9 mouse cellular contexts compared by ENCODE assay signal in genomic region chr17:94735437-94735836, GRCm38 (mm10). TPM values are rescaled to one million over a fixed set of nuclear protein-coding genes. Genes with fewer than 3 reads are reported as not detected.
DNase-seq lines count a peak whose midpoint lies in the region; ATAC-seq and TF ChIP-seq lines count a peak whose summit lies in the region.
"Had no signal": no experiment of that assay in that cellular context is flagged by ENCODE, and none has a peak within 500 bp of the region (broad histone marks: within the 10 kb centered on the region; RNA-seq: fewer than 3 reads in every experiment).

No protein-coding gene starts in this region.

- no peak overlapping the region for H3K4me2 ChIP-seq in hindbrain, embryonic 13.5 days
- no peak overlapping the region for H3K4me2 ChIP-seq in stomach, postnatal 0 days (replicated peaks; ENCODE audit: low read depth)
- H3K4me2 ChIP-seq: heart, embryonic 15.5 days had no signal

- H3K4me1 ChIP-seq in hindbrain, embryonic 13.5 days (replicated peaks), result no peaks in the 10 kb centered on the region
- no peaks in the 10 kb centered on the region for H3K4me1 ChIP-seq in stomach, postnatal 0 days (replicated peaks; ENCODE audit: control insufficient read depth, insufficient read depth)
- H3K4me1 ChIP-seq: heart, embryonic 15.5 days had no signal

- peaks cover 34% of the 10 kb centered on the region for H3K36me3 ChIP-seq in hindbrain, embryonic 13.5 days
- no peaks in the 10 kb centered on the region for H3K36me3 ChIP-seq in stomach, postnatal 0 days (ENCODE audit: control insufficient read depth, insufficient read depth, low read length)

- no peak for TF ChIP-seq EP300 in stomach, postnatal 0 days (optimal IDR thresholded peaks at IDR 0.05)

- H3K9me3 ChIP-seq in hindbrain, embryonic 13.5 days, result no peaks in the 10 kb centered on the region
- no peaks in the 10 kb centered on the region for H3K9me3 ChIP-seq in stomach, postnatal 0 days (ENCODE audit: control insufficient read depth, low read length)
- H3K9me3 ChIP-seq: heart, embryonic 15.5 days had no signal

- H3K27ac ChIP-seq in hindbrain, embryonic 13.5 days, result no peak overlapping the region
- H3K27ac ChIP-seq in stomach, postnatal 0 days (replicated peaks), result no peak overlapping the region
- H3K27ac ChIP-seq: heart, embryonic 15.5 days had no signal

- peak; percentile 17 for DNase-seq in heart, postnatal 4 days
- no peak for DNase-seq in heart, adult 11 months
- DNase-seq in thymus, postnatal 14 days, result peak; percentile 6
- DNase-seq in thymus, postnatal 25 days, result no peak
- no peak for DNase-seq in stomach, postnatal 0 days (ENCODE audit: low spot score)
- DNase-seq in adrenal gland, adult 2 months, result no peak
- DNase-seq in yolk sac, embryonic 10.5 days (ENCODE audit: low spot score), result no peak

- peak; percentile 61; the same call in 1 of the 2 replicates for ATAC-seq in hindbrain, embryonic 13.5 days (ENCODE audit: low FRiP score)
- ATAC-seq in stomach, postnatal 0 days (ENCODE audit: low FRiP score, low TSS enrichment), result no peak

- no peak overlapping the region for H3K9ac ChIP-seq in hindbrain, embryonic 13.5 days
- H3K9ac ChIP-seq in stomach, postnatal 0 days (ENCODE audit: low read length), result no peak overlapping the region
- H3K9ac ChIP-seq: heart, embryonic 15.5 days had no signal

- 74% methylated on average over 4 of the region's 4 CpGs for whole genome bisulfite sequencing in hindbrain, embryonic 13.5 days
- WGBS in stomach, postnatal 0 days, result 70% methylated on average over 4 of the region's 4 CpGs

- H3K4me3 ChIP-seq in hindbrain, embryonic 13.5 days, result no peak overlapping the region
- H3K4me3 ChIP-seq in stomach, postnatal 0 days (ENCODE audit: low read depth, low read length), result no peak overlapping the region
- H3K4me3 ChIP-seq: heart, embryonic 15.5 days had no signal

- no peaks in the 10 kb centered on the region for H3K27me3 ChIP-seq in hindbrain, embryonic 13.5 days
- no peaks in the 10 kb centered on the region for H3K27me3 ChIP-seq in stomach, postnatal 0 days (ENCODE audit: control insufficient read depth, insufficient read depth, low read length)
- H3K27me3 ChIP-seq: heart, embryonic 15.5 days had no signal

- peak; percentile 71 for TF ChIP-seq CTCF in stomach, postnatal 0 days (IDR thresholded peaks at IDR 0.05; ENCODE audit: low read depth)

RNA-seq across cellular contexts. Expression of gene Mettl4, which starts 14.4 kb away (rescaled TPM):
- 1 to 10 TPM; 8.4 to 9.1 TPM for total RNA-seq in heart, postnatal 4 days (2021)
- polyA plus RNA-seq in hindbrain, embryonic 13.5 days (2015; fragmentation: Nextera tagmentation; extraction: Ambion mirVana), result 22.0 and 24.1 TPM in 2 replicates
- 6.5 and 6.6 TPM in 2 replicates for polyA plus RNA-seq in stomach, postnatal 0 days (2015; fragmentation: Nextera tagmentation; extraction: Ambion mirVana)
- 10 to 100 TPM; 14.0 to 15.4 TPM for total RNA-seq in adrenal gland, adult 2 months (2021)
- 1.1 and 1.5 TPM in 2 replicates for polyA plus RNA-seq in adrenal gland, adult 2 months (2012; rRNA removed)

Comparison
In these comparisons a context has a peak if more than half of its experiments do, and no peak if none do; other contexts are left out.
1. DNase-seq: peak in heart, postnatal 4 days (single experiment) and thymus, postnatal 14 days (single experiment); none in heart, adult 11 months (single experiment), thymus, postnatal 25 days (single experiment), stomach, postnatal 0 days (single experiment), adrenal gland, adult 2 months (single experiment) and yolk sac, embryonic 10.5 days (single experiment).